Mouse (Mus musculus) skeletal muscle tissue, adult 2 months (tissue): ENCODE measurements around the gene A430078G23Rik.
A peak's percentile ranks its signal among the peaks of the same experiment; 100 is the strongest.

ENCODE experiments used
- DNase-seq: peaks from one replicate; pipeline ENCODE4 v3.0.0-alpha.2; 2012; ENCODE audit warnings: low read depth, low spot score

A430078G23Rik gene

GRCm38 (mm10) chr8:3411085-3411484 lies 57.9 kb downstream of the A430078G23Rik start:
- no peak for DNase-seq

GRCm38 (mm10) chr8:3411901-3412301 lies 58.7 kb downstream of the A430078G23Rik start:
- peak; percentile 21 for DNase-seq

GRCm38 (mm10) chr8:3412816-3413215 lies 59.6 kb downstream of the A430078G23Rik start:
- no peak for DNase-seq

GRCm38 (mm10) chr8:3414639-3415190 lies 61.5 kb downstream of the A430078G23Rik start:
- no peak for DNase-seq

- DNase-seq: no peak
Measured at GRCm38 (mm10) chr8:3415259-3415658, 62.0 kb downstream of the A430078G23Rik start.

GRCm38 (mm10) chr8:3415661-3416060 lies 62.4 kb downstream of the A430078G23Rik start:
- DNase-seq: no peak

GRCm38 (mm10) chr8:3416846-3417245 lies 63.6 kb downstream of the A430078G23Rik start:
- no peak for DNase-seq

- no peak for DNase-seq
Measured at GRCm38 (mm10) chr8:3417455-3417854, 64.2 kb downstream of the A430078G23Rik start.

- peak; percentile 18 for DNase-seq
Measured at GRCm38 (mm10) chr8:3418101-3418500, 64.9 kb downstream of the A430078G23Rik start.

- DNase-seq: no peak
Measured at GRCm38 (mm10) chr8:3420105-3420706, 67.0 kb downstream of the A430078G23Rik start.

- DNase-seq: no peak
Measured at GRCm38 (mm10) chr8:3421507-3421906, 68.3 kb downstream of the A430078G23Rik start.

GRCm38 (mm10) chr8:3425217-3425616 lies 72.0 kb downstream of the A430078G23Rik start:
- DNase-seq: no peak

- no peak for DNase-seq
Measured at GRCm38 (mm10) chr8:3426211-3426610, 73.0 kb downstream of the A430078G23Rik start.

- no peak for DNase-seq
Measured at GRCm38 (mm10) chr8:3428426-3428825, 75.2 kb downstream of the A430078G23Rik start.

GRCm38 (mm10) chr8:3429966-3430365 lies 76.8 kb downstream of the A430078G23Rik start:
- no peak for DNase-seq

- DNase-seq: no peak
Measured at GRCm38 (mm10) chr8:3431113-3431512, 77.9 kb downstream of the A430078G23Rik start.

- no peak for DNase-seq
Measured at GRCm38 (mm10) chr8:3436492-3436891, 83.3 kb downstream of the A430078G23Rik start.

GRCm38 (mm10) chr8:3439510-3439909 lies 86.3 kb downstream of the A430078G23Rik start:
- DNase-seq: no peak
